Mouse (Mus musculus) liver, embryonic 15.5 days (tissue): Measurements from ENCODE around the gene Tomm6. TPM values are rescaled to one million over a fixed set of nuclear protein-coding genes. Genes with fewer than 3 reads are reported as not detected.
"Not testable (repeated sequence)": the region's sequence is repeated elsewhere in the genome, so short reads cannot be mapped to it uniquely, and the experiment has no call there.

ENCODE experiments used
- ATAC-seq: fragments of 200-750 bp; cut with Nextera tagmentation; 2 replicates; pipeline ENCODE4 v1.8.0; 2017; ENCODE audit warnings: moderate number of reproducible peaks, mild to moderate bottlenecking, moderate library complexity; ENCODE audit not compliant: insufficient read depth
- H3K27ac ChIP-seq: fragments of 300-500 bp; sonication (generic); replicated peaks from 2 replicates; pipeline ENCODE4 v1.5.1; 2015; ENCODE audit warnings: mild to moderate bottlenecking, inconsistent platforms
- H3K27me3 ChIP-seq: fragments of 300-500 bp; sonication (generic); 2 replicates; pipeline ENCODE4 v1.6.1; 2015; ENCODE audit warnings: mild to moderate bottlenecking, inconsistent platforms
- H3K36me3 ChIP-seq: fragments of 300-500 bp; sonication (generic); replicated peaks from 2 replicates; pipeline ENCODE4 v1.6.1; 2015; ENCODE audit warnings: moderate library complexity, mild to moderate bottlenecking, inconsistent platforms
- H3K4me1 ChIP-seq: fragments of 300-500 bp; sonication (generic); replicated peaks from 2 replicates; pipeline ENCODE4 v1.6.1; 2015; ENCODE audit warnings: inconsistent platforms
- H3K4me2 ChIP-seq: fragments of 300-500 bp; sonication (generic); 2 replicates; pipeline ENCODE4 v1.6.1; 2015; ENCODE audit warnings: moderate library complexity, mild to moderate bottlenecking, inconsistent platforms
- H3K4me3 ChIP-seq: fragments of 300-500 bp; sonication (generic); replicated peaks from 2 replicates; pipeline ENCODE4 v1.5.1; 2015; ENCODE audit warnings: mild to moderate bottlenecking, inconsistent platforms
- H3K9ac ChIP-seq: fragments of 300-500 bp; sonication (generic); 2 replicates; pipeline ENCODE4 v1.6.1; 2015; ENCODE audit warnings: moderate library complexity, mild to moderate bottlenecking, inconsistent platforms
- H3K9me3 ChIP-seq: fragments of 300-500 bp; sonication (generic); replicated peaks from 2 replicates; pipeline ENCODE4 v1.6.1; 2016; ENCODE audit warnings: inconsistent platforms
- WGBS: fragments of 180-500 bp; shearing (Covaris S2); methylation state at CpG from one replicate; pipeline ENCODE4 v1.1.7; 2015; ENCODE audit warnings: mixed read lengths; ENCODE audit not compliant: insufficient replicate concordance; 5-methylcytosine and 5-hydroxymethylcytosine counted together
- polyA plus RNA-seq: library from polyadenylated mRNA; unstranded; fragments of >200 nt; fragmentation: Nextera tagmentation; extraction: Ambion mirVana; gene quantifications from 2 replicates; pipeline ENCODE4 v1.2.1, GENCODE M21; 2015

Gene Tomm6
- polyA plus RNA-seq, 1 experiment from 2014 or later: 205 TPM

DNA sequence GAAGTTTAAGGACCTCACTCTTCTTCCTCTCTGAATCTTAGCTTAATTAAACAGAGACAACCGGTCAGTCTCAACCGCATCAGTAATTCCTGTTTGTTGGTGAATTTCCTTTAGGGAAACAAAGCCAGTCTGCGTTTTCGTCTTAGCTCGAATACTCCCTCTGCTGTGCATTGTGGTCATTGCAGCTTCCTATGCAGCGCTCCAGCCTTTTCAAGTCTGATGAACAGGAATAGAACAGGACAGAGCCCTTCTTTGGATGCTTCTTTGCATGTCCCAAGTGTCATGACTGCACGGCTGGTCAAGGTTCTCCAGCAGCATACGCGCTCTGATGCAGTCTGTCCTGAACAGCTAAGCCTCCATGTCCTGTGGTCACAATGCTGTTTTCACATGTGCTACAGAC lies 11.6 kb downstream of the Tomm6 start:
- Histone ChIP-seq H3K4me1 (peaks cover 16% of the 10 kb centered on the region; the same call in 1 of the 2 replicates), H3K4me2 (no peak overlapping the region), H3K27me3 (peaks cover 16% of the 10 kb centered on the region), H3K9me3 (no peaks in the 10 kb centered on the region), H3K4me3 (no peak overlapping the region), H3K9ac (no peak overlapping the region), H3K36me3 (peaks cover 84% of the 10 kb centered on the region), H3K27ac (no peak overlapping the region)
- WGBS: 22% methylated on average over 9 of the region's 9 CpGs
- ATAC-seq: no peak

DNA sequence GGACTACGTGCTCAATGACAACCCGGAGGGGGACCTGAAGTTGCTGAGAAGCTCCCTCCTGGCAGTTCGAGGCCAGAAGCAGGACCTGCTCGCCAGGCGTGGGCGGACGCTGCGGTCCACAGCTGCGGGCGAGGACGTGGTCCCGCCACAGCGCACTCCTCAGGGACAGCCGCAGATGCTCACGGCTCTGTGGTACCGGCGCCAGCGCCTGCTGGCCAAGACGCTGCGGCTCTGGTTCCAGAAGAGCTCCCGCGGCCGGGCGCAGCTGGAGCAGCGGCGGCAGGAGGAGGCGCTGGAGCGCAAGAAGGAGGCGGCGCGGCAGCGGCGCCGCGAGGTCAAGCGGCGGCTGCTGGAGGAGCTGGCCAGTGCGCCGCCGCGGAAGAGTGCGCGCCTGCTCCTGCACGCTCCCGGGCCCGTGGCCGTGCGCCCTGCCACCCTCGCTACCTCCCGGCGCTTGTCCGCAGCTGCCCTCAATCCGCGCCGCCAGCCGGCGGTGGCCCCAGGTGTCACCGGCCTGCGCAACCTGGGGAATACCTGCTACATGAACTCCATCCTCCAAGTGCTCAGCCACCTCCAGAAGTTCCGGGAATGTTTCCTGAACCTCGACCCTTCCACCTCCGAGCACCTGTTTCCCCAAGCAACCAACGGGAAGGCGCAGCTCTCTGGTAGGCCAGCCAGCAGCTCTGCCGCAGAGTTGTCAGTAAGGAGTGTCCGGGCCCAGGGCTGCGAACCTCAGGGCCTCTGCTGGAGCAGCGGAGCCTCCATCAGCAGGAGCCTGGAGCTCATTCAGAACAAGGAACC lies 15.7 kb downstream of the Tomm6 start:
- no peak for ATAC-seq
- Histone ChIP-seq H3K9ac (no peak overlapping the region), H3K27me3 (peaks cover 33% of the 10 kb centered on the region), H3K4me3 (peak overlapping the region; percentile 36), H3K4me2 (peak overlapping the region; percentile 64), H3K36me3 (peaks cover 49% of the 10 kb centered on the region), H3K9me3 (no peaks in the 10 kb centered on the region), H3K4me1 (peaks cover 13% of the 10 kb centered on the region; the same call in 1 of the 2 replicates), H3K27ac (no peak overlapping the region)
- WGBS: 10% methylated on average over 63 of the region's 68 CpGs

DNA sequence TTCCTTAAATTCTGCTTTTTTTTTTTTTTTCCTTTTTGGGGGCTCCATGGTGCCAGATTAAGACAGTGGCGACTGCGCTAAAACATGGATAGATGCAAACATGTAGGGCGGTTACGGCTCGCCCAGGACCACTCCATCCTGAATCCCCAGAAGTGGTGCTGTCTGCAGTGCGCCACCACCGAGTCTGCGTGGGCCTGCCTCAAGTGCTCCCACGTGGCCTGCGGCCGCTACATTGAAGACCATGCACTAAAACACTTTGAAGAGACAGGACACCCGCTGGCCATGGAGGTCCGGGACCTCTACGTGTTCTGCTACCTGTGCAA lies 16.2 kb downstream of the Tomm6 start:
- Histone ChIP-seq H3K4me1 (peaks cover 13% of the 10 kb centered on the region; the same call in 1 of the 2 replicates), H3K4me2 (peak overlapping the region; percentile 64), H3K4me3 (peak overlapping the region; percentile 36; the same call in 1 of the 2 replicates), H3K27ac (no peak overlapping the region), H3K9ac (no peak overlapping the region), H3K27me3 (peaks cover 33% of the 10 kb centered on the region), H3K36me3 (peaks cover 43% of the 10 kb centered on the region), H3K9me3 (no peaks in the 10 kb centered on the region)
- ATAC-seq: no peak
- 35% methylated on average over 14 of the region's 14 CpGs for WGBS

DNA sequence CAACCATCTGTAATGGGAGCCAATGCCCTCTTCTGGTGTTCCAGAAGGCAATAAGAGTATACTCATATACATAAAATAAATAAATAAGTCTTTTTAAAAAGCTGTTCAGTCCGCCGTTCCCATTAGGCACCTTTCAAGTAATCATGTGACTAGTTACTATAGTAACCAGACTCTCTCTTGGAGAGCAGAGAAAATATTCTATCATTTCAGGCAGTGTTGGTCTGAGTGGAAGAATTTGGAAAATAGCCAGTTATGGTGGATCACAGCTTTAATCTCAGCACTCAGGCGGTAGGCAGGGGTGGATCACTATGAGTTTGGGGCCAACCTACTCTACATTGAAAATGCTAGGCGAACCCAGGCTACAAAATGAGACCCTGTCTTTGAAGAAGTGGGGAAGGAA lies 19.0 kb downstream of the Tomm6 start:
- peaks cover 23% of the 10 kb centered on the region for H3K36me3 ChIP-seq
- H3K9ac ChIP-seq: no peak overlapping the region
- peaks cover 13% of the 10 kb centered on the region; the same call in 1 of the 2 replicates for H3K4me1 ChIP-seq
- no peak for ATAC-seq
- no peaks in the 10 kb centered on the region for H3K9me3 ChIP-seq
- no peak overlapping the region for H3K27ac ChIP-seq
- no peak overlapping the region for H3K4me3 ChIP-seq
- 77% methylated on average over 4 of the region's 4 CpGs for WGBS
- H3K4me2 ChIP-seq: no peak overlapping the region
- peaks cover 33% of the 10 kb centered on the region for H3K27me3 ChIP-seq

DNA sequence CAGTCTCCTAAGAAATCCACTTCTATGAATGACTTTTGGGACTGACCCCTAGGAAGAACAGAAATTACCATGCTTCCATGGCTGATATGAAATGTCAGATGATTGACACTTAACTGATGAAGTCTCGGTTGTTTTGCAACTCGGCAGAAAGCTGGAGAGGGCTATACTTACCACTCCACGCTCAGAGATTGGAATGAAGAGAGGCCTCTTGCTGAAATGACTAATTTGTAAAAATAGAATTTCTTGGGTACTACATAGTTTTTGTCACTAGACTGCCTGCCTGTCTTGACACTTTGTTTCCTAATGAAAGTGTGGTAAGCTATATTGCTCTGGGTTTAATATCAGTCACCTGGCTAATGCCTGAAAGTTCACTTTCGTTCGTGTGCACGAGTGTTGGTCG lies 23.7 kb downstream of the Tomm6 start:
- no peaks in the 10 kb centered on the region for H3K4me1 ChIP-seq
- H3K9ac ChIP-seq: no peak overlapping the region
- WGBS: 63% methylated on average over 7 of the region's 7 CpGs
- H3K4me2 ChIP-seq: no peak overlapping the region
- no peak overlapping the region for H3K27ac ChIP-seq
- no peak overlapping the region for H3K4me3 ChIP-seq
- H3K9me3 ChIP-seq: no peaks in the 10 kb centered on the region
- no peaks in the 10 kb centered on the region for H3K27me3 ChIP-seq
- 0 out of 2 replicates have a peak, but pooled peaks cover 7% of the 10 kb centered on the region for H3K36me3 ChIP-seq
- ATAC-seq: no peak

DNA sequence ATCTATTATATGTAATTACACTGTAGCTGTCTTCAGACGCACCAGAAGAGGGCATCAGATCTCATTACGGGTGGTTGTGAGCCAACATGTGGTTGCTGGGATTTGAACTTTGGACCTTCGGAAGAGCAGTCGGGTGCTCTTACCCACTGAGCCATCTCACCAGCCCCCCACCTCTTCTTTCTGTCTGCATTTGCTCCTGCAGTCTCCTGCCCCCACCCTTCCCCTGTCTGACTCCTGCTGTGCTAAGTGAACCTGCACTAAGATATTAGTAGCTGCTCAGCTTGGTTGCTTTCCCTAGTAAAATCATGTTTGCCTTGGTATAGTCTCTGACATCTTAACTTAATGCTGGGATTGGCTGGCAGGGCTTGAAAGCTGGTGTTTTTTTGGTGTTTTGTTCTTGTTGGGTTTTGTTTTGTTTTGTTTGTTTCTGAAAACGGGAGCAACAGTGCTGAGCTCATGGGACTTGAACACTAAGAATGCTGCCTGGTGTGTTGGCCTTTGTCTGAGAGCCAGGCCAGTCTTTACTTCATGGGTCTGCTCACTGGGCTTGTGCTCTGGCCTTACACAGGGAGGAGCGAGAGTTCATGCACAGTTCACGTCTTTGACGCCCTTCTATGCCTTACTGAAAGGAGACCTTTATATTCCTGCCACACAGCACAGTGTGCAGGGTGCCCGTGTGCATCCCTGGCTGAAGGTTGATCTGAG lies 25.0 kb downstream of the Tomm6 start:
- Histone ChIP-seq H3K9ac (no peak overlapping the region), H3K4me2 (no peak overlapping the region), H3K36me3 (0 out of 2 replicates have a peak, but pooled peaks cover 7% of the 10 kb centered on the region), H3K4me3 (no peak overlapping the region), H3K27me3 (no peaks in the 10 kb centered on the region), H3K27ac (no peak overlapping the region), H3K9me3 (no peaks in the 10 kb centered on the region), H3K4me1 (peaks cover 6% of the 10 kb centered on the region; the same call in 1 of the 2 replicates)
- no peak for ATAC-seq
- 76% methylated on average over 9 of the region's 9 CpGs for WGBS

DNA sequence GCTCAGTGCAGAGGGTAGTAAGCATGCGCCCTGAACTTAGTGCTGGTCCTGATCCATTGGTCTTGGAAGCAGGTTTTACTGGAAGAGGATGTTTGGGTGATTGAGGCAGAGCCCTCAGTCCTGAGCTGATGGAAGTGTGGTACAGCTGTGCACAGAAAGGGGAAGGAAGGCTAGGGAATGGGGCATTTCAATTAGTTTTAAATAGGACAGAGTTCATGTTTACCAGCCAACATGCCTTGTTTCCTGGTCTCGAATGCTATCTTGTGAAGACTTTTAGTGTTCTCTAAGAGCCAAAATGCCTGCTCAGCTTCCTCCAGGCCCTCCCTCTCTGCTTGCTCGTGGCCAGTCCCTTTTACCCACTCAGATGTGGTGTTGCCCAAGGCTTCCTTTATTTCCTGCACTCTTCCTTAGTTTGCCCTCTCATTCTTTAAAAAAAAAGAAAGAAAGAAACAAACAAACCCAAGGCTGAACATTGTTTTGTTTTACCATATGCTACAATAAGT lies 29.4 kb downstream of the Tomm6 start:
- H3K36me3 ChIP-seq: peaks cover 8% of the 10 kb centered on the region; the same call in 1 of the 2 replicates
- 0 out of 2 replicates have a peak overlapping the region, but pooled peaks have one; percentile 7 for H3K27ac ChIP-seq
- H3K4me3 ChIP-seq: no peak overlapping the region
- no peaks in the 10 kb centered on the region for H3K9me3 ChIP-seq
- no peak for ATAC-seq
- 39% methylated on average over 3 of the region's 3 CpGs for WGBS
- H3K9ac ChIP-seq: no peak overlapping the region
- no peak overlapping the region for H3K4me2 ChIP-seq
- H3K4me1 ChIP-seq: peaks cover 6% of the 10 kb centered on the region; the same call in 1 of the 2 replicates
- H3K27me3 ChIP-seq: no peaks in the 10 kb centered on the region

DNA sequence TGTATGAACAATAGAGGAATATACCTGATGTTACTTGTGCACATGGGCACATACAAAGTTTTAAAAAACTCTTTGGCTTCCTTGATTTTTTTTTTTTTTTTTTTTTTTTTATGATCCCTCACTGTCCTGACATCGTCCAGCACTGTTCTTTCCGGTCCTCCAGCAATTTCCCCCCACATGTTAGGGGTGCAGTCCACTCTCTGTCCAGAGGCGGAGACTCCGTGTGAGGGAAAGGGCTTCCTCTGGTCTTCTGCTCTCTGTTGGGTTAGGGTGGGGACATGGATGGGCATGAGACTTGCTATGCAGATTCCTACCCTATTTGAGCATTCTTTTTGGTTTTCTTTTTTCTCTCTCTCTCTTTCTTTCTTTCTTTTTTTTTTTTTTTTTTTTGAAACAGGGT lies 30.3 kb downstream of the Tomm6 start:
- H3K36me3 ChIP-seq: peaks cover 16% of the 10 kb centered on the region; the same call in 1 of the 2 replicates
- no peak overlapping the region for H3K4me2 ChIP-seq
- no peak for ATAC-seq
- no peaks in the 10 kb centered on the region for H3K9me3 ChIP-seq
- H3K27ac ChIP-seq: no peak overlapping the region
- peaks cover 6% of the 10 kb centered on the region; the same call in 1 of the 2 replicates for H3K4me1 ChIP-seq
- no peak overlapping the region for H3K9ac ChIP-seq
- H3K4me3 ChIP-seq: no peak overlapping the region
- 80% methylated on average over 4 of the region's 4 CpGs for WGBS
- no peaks in the 10 kb centered on the region for H3K27me3 ChIP-seq

DNA sequence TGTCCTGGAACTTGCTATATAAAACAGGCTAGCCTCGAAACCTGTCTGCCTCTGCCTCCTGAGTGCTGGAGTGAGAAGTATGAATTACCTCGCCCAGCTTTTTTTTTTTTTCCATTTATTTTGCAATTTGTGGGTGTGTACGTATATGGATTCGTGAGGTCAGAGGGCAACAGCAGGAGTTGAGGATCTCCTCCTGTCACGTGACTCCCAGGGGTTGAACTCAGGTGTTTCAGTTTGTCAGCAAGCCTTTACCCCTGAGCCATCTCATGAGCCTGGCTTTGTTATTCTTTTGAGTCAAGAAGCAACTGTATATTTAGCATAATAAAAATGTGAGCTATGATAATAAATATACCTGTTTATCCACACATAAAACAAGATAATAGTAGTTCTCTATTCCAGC lies 32.5 kb downstream of the Tomm6 start:
- no peak for ATAC-seq
- Histone ChIP-seq H3K9me3 (no peaks in the 10 kb centered on the region), H3K27me3 (no peaks in the 10 kb centered on the region), H3K4me3 (no peak overlapping the region), H3K9ac (no peak overlapping the region), H3K4me1 (peaks cover 6% of the 10 kb centered on the region; the same call in 1 of the 2 replicates), H3K27ac (no peak overlapping the region), H3K4me2 (no peak overlapping the region), H3K36me3 (peaks cover 24% of the 10 kb centered on the region; the same call in 1 of the 2 replicates)
- WGBS: 77% methylated on average over 5 of the region's 5 CpGs

DNA sequence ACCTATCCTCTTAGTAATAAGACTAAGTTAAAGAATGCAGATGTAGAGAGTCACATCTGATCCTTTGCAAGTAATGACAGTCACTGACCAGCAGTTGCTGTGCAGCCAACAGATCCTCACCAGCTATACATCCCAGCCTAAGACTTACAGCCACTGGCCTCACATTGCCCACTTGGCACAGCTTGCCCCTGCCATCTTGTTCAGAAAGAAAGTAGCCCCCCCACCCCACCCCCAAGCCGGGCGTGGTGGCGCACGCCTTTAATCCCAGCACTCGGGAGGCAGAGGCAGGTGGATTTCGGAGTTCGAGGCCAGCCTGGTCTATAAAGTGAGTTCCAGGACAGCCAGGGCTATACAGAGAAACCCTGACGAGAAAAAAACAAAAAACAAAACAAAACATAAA lies 33.8 kb downstream of the Tomm6 start:
- H3K9me3 ChIP-seq, H3K4me3 ChIP-seq, H3K27ac ChIP-seq, H3K9ac ChIP-seq, H3K27me3 ChIP-seq, H3K4me1 ChIP-seq, H3K4me2 ChIP-seq, ATAC-seq: not testable (repeated sequence)
- WGBS: 81% methylated on average over 8 of the region's 8 CpGs
- peaks cover 35% of the 10 kb centered on the region for H3K36me3 ChIP-seq

DNA sequence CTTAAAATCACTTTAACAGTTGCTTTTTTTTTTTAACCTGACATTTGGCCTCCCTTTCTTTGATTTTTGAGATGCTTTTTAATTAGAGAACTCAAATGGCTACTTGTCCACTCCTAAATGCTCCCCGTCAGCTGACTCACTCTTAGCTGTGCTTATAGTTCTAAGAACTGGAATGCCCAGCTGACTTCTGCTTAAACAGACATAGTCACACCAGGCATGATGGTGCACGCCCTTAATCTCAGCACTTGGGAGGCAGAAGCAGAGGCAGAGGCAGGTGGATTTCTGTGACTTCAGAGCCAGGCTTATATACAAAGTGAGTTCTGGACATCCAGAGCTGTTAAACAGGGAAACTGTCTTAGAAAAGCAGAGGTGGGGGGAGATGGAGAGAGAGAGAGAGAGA lies 36.2 kb downstream of the Tomm6 start:
- Histone ChIP-seq H3K4me1 (0 out of 2 replicates have a peak, but pooled peaks cover 4% of the 10 kb centered on the region), H3K4me2 (no peak overlapping the region), H3K36me3 (peaks cover 35% of the 10 kb centered on the region), H3K9ac (no peak overlapping the region), H3K27ac (no peak overlapping the region), H3K9me3 (no peaks in the 10 kb centered on the region), H3K4me3 (no peak overlapping the region), H3K27me3 (no peaks in the 10 kb centered on the region)
- WGBS: 80% methylated on average over 2 of the region's 2 CpGs
- no peak for ATAC-seq
